ENCODE assay signal across 8 mouse cellular contexts in the genomic region with DNA sequence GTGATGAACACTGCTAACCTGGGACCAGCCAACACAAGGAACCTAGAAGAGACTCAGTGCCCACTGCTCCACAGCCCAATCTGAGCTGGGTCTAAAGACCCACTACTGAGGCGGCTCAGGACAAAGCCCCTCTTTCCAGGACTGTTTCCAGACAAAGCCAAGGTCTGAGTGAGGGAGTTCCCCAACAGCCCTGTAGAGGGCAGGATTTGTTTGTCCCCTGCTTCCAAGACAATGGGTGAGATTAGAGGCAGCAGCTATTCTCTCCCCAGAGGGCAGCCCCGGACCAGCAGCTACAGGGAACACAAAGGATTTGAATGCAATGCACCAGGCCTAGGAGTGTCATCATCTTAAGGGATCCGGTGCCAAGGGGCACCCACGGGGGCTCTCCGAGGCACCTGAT. TPM values are rescaled to one million over a fixed set of nuclear protein-coding genes. Genes with fewer than 3 reads are reported as not detected.
DNase-seq lines count a peak whose midpoint lies in the region; ATAC-seq and TF ChIP-seq lines count a peak whose summit lies in the region.

No protein-coding gene starts in this region.

- H3K27me3 ChIP-seq in embryonic facial prominence, embryonic 15.5 days: no peaks in the 10 kb centered on the region

- no peak overlapping the region for H3K4me2 ChIP-seq in embryonic facial prominence, embryonic 15.5 days (replicated peaks)

- H3K4me1 ChIP-seq in embryonic facial prominence, embryonic 15.5 days: peaks cover 23% of the 10 kb centered on the region

- H3K36me3 ChIP-seq in embryonic facial prominence, embryonic 15.5 days: peaks cover 20% of the 10 kb centered on the region

- intact Hi-C loops in left cerebral cortex, adult 2 months (cut with DNase I): loop anchor here (1.0 kb wide), 1 partner anchor 107 kb away; a partner anchor contains a TSS
- intact Hi-C loops in left cerebral cortex, postnatal 36 days (cut with DNase I): no loop called here

- peak in 1 of 2 experiments; percentile 53 for DNase-seq in left cerebral cortex, adult 2 months (ENCODE audit: extremely low spot score in 1 of 2, low spot score in 2 of 2)
- DNase-seq in left cerebral cortex, postnatal 36 days (ENCODE audit: low spot score in 2 of 2): no peak
- DNase-seq in adrenal gland, postnatal 14 days: peak; percentile 80
- peak; percentile 83 for DNase-seq in heart, postnatal 4 days
- peak; percentile 50 for DNase-seq in layer of hippocampus, adult 9-11 months
- peak; percentile 73 to 77 for DNase-seq in lung, postnatal 4 days
- peak; percentile 7 to 34 for DNase-seq in thymus, postnatal 10 days (ENCODE audit: low spot score in 2 of 2)

- no peak overlapping the region for H3K27ac ChIP-seq in left cerebral cortex, adult 2 months
- peak overlapping the region; percentile 73 for H3K27ac ChIP-seq in embryonic facial prominence, embryonic 15.5 days (replicated peaks)

- 0 out of 2 replicates have a peak, but pooled peaks have one; percentile 25 for ATAC-seq in embryonic facial prominence, embryonic 15.5 days (ENCODE audit: insufficient number of reproducible peaks, low FRiP score, low TSS enrichment, low read depth)

- peak; percentile 88 for TF ChIP-seq CTCF in left cerebral cortex, adult 2 months (IDR thresholded peaks at IDR 0.05)

- H3K9me3 ChIP-seq in embryonic facial prominence, embryonic 15.5 days (replicated peaks): no peaks in the 10 kb centered on the region

- H3K9ac ChIP-seq in embryonic facial prominence, embryonic 15.5 days: no peak overlapping the region

- WGBS in embryonic facial prominence, embryonic 15.5 days: 38% methylated on average over 5 of the region's 5 CpGs

- H3K4me3 ChIP-seq in left cerebral cortex, adult 2 months: no peak overlapping the region
- H3K4me3 ChIP-seq in embryonic facial prominence, embryonic 15.5 days (replicated peaks): no peak overlapping the region

RNA-seq across cellular contexts. Expression of a gene that starts 15.8 kb away (rescaled TPM):
- 10 to 100 TPM; 39.8 to 40.1 TPM for total RNA-seq in left cerebral cortex, adult 2 months (2021)
- 10 to 100 TPM; 41.6 to 43.1 TPM for total RNA-seq in left cerebral cortex, postnatal 36 days (2021)
- 128 and 149 TPM in 2 replicates for total RNA-seq in adrenal gland, postnatal 14 days (2021)
- 20.2 and 20.9 TPM in 2 replicates for polyA plus RNA-seq in embryonic facial prominence, embryonic 15.5 days (2015; fragmentation: Nextera tagmentation; extraction: Ambion mirVana)
- total RNA-seq in heart, postnatal 4 days (2021): 100 to 1,000 TPM; 105 TPM

Comparison
In these comparisons a context has a peak if more than half of its experiments do, and no peak if none do; other contexts are left out.
1. DNase-seq: peak in adrenal gland, postnatal 14 days (single experiment), heart, postnatal 4 days (single experiment), layer of hippocampus, adult 9-11 months (single experiment), lung, postnatal 4 days (2 of 2) and thymus, postnatal 10 days (2 of 2); none in left cerebral cortex, postnatal 36 days (0 of 2).